Mouse (Mus musculus) kidney, postnatal 4 days (tissue): ENCODE results near the gene Zfp704.

Experiments
- DNase-seq, 2 experiments: peaks; one replicate each; pipeline ENCODE4 v3.0.0; 2021; ENCODE audit warnings: mixed read lengths in 2 of 2

Zfp704 gene

DNA sequence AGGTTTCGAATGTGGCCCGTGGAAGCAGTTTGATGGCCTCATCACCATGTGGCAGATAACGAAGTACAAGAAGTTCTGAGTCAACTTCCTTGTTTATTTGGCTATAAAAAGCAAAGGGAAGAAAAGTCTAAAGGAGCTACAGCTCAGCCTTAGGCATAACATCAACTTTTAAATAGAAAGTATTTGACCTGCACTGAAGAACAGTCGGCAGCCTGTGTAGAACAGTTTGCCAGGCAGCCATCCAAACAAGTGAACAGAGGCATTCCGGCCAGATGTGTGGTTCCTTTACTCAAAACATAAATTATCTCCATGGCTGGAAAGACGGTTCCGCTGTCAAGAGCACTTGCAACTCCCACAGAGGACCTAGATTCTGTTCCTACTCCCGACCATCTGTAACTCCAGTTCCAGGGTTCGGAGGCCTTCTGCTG lies 202.8 kb downstream of the Zfp704 start:
- peak; percentile 43 to 55 for DNase-seq

DNA sequence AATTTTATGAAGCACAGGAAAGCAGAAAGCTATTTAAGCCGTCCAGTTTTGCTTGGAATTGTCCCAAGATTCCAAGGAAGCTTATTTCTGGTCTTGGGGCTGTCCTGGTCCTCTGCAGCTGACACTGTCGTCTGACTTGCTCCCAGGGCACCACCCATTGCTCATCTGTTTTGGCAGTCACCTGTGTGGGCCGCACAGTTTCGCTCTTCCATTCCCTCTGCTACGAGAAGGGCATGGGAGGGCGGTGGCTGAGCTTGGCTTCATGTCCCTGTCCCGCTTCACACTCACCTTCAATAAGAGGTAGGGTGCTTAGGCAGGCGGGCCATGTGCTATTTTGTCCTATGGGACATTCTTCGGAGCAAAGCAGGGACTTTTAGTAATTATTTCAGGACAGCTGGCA lies 204.5 kb downstream of the Zfp704 start:
- DNase-seq, result peak in 1 of 2 experiments; percentile 19

- no peak for DNase-seq
Measured at GRCm38 (mm10) chr3:9403255-9404050, 206.4 kb downstream of the Zfp704 start.

DNA sequence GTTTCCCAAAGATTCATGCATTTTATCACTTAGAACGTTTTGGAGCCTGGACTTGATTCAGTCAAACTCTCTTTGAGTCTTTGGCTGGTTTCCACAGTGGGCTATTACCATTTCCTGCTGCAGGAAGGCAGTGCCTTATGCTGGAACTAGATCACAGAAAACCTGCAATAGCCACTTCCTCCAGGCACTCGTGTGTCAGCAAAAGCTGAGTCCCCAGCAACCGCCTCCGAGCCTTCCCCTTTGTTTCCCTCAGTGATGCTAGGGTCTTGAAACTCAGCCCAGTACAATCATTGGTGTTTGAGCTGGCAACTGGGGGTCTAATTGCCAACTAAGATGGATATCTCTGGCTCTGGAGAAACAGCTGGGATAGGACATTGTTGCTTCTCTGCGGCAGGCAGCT lies 207.0 kb downstream of the Zfp704 start:
- peak; percentile 23 to 54 for DNase-seq

DNA sequence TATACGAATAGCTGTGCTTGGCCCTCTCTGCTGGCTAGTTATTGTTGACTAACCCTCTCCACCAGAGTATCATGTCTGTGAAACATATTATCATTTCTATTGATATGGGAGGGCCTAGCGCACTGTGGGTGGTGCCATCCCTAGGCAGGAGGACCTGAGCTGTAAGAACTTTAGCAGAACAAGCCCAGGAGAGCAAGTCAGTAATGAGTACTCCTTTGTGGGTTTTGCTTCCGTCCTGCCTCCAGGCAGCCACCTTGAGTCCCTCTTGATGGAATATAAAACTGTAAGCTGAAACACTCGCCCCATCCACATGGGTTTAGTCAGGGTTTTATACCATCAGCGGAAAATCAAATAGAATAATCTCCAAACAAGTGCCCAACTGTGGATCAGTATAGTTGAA lies 207.5 kb downstream of the Zfp704 start:
- DNase-seq, result no peak

DNA sequence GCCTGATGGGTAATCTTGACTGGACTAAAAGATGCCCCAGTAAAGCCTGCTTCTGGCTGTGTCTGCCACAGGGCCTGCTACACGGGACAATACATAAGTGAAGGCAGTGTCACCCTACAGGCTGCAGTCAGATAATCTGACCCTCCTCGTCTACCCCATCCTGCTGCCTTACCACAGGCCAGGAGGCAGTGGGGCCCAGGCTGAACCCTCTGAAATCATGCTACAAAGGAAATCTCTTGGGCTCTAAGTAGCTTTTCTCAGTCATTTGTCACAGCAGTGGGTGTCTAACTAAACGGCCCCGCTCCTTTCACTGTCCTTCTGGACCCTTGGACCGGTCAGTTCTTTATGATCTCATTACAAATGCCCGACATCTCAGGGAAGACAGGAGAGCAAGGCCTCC lies 208.2 kb downstream of the Zfp704 start:
- DNase-seq, result no peak

- no peak for DNase-seq
Measured at GRCm38 (mm10) chr3:9400886-9401221, 209.0 kb downstream of the Zfp704 start.

- DNase-seq, result peak in 1 of 2 experiments; percentile 9
Measured at GRCm38 (mm10) chr3:9400201-9400885, 209.5 kb downstream of the Zfp704 start.

- no peak for DNase-seq
Measured at GRCm38 (mm10) chr3:9398271-9398670, 211.6 kb downstream of the Zfp704 start.
